Mouse (Mus musculus) bone marrow macrophage, adult 2 months (primary cell): ENCODE data around the gene Hrk.

ENCODE experiments used
- CTCF ChIP-seq: IDR thresholded peaks from 2 replicates; pipeline ENCODE4 v1.5.1; 2012; ENCODE audit warnings: low read depth, mild to moderate bottlenecking, low read length, moderate library complexity
- POLR2A ChIP-seq: IDR thresholded peaks from 2 replicates; pipeline ENCODE4 v1.6.1; 2012; ENCODE audit warnings: mild to moderate bottlenecking, low read depth, low read length, borderline replicate concordance

- TF ChIP-seq CTCF (peak; percentile 25; the same call in 1 of the 2 replicates), POLR2A (no peak)
Observed at GRCm38 (mm10) chr5:118170888-118171529, 6.6 kb downstream of the Hrk start.
